ENCODE assay signal across 20 mouse cellular contexts in genomic region chr12:17316096-17316495, GRCm38 (mm10). TPM values are rescaled to one million over a fixed set of nuclear protein-coding genes. Genes with fewer than 3 reads are reported as not detected.
A peak's percentile ranks its signal among the peaks of the same experiment; 100 is the strongest.
DNase-seq lines count a peak whose midpoint lies in the region; ATAC-seq and TF ChIP-seq lines count a peak whose summit lies in the region.
"Had no signal": no experiment of that assay in that cellular context is flagged by ENCODE, and none has a peak within 500 bp of the region (broad histone marks: within the 10 kb centered on the region; RNA-seq: fewer than 3 reads in every experiment).

No protein-coding gene starts in this region.

- no peaks in the 10 kb centered on the region for H3K9me3 ChIP-seq in lung, embryonic 14.5 days (ENCODE audit: low read depth, low read length)
- H3K9me3 ChIP-seq in heart, embryonic 10.5 days = no peaks in the 10 kb centered on the region
- H3K9me3 ChIP-seq: embryonic facial prominence, embryonic 15.5 days; forebrain, embryonic 12.5 days; heart, embryonic 13.5 days; hindbrain, embryonic 15.5 days had no signal

- H3K4me2 ChIP-seq in lung, embryonic 14.5 days = no peak overlapping the region
- H3K4me2 ChIP-seq: embryonic facial prominence, embryonic 15.5 days; forebrain, embryonic 12.5 days; heart, embryonic 13.5 days; hindbrain, embryonic 15.5 days had no signal

- no peak overlapping the region; the same call in 1 of the 2 replicates for H3K27ac ChIP-seq in lung, embryonic 14.5 days (ENCODE audit: low read depth)
- H3K27ac ChIP-seq in heart, embryonic 10.5 days = no peak overlapping the region
- H3K27ac ChIP-seq: embryonic facial prominence, embryonic 15.5 days; forebrain, embryonic 12.5 days; heart, embryonic 13.5 days; hindbrain, embryonic 15.5 days had no signal

- no peaks in the 10 kb centered on the region for H3K27me3 ChIP-seq in lung, embryonic 14.5 days (ENCODE audit: insufficient read depth, low read length)
- H3K27me3 ChIP-seq in heart, embryonic 10.5 days (ENCODE audit: insufficient read depth, poor library complexity, severe bottlenecking) = no peaks in the 10 kb centered on the region
- H3K27me3 ChIP-seq: embryonic facial prominence, embryonic 15.5 days; forebrain, embryonic 12.5 days; heart, embryonic 13.5 days; hindbrain, embryonic 15.5 days had no signal

- H3K9ac ChIP-seq in lung, embryonic 14.5 days = no peak overlapping the region
- H3K9ac ChIP-seq: embryonic facial prominence, embryonic 15.5 days; forebrain, embryonic 12.5 days; heart, embryonic 13.5 days; hindbrain, embryonic 15.5 days had no signal

- DNase-seq in 416B (ENCODE audit: low read depth) = peak; percentile 7
- DNase-seq in lung, embryonic 14.5 days = peak; percentile 45
- peak; percentile 68 for DNase-seq in lung, postnatal 10 days
- peak; percentile 61 to 84 for DNase-seq in lung, postnatal 4 days
- DNase-seq in heart, embryonic 10.5 days (ENCODE audit: low spot score) = no peak
- no peak for DNase-seq in right cerebral cortex, postnatal 36 days (ENCODE audit: low spot score in 2 of 2)
- DNase-seq: adrenal gland, postnatal 25 days; cerebellum, adult 8-10 months; cerebellum, postnatal 14 days; embryo, embryonic 11 days; gastrocnemius, postnatal 25 days; heart, postnatal 36 days had no signal

- TF ChIP-seq CTCF in lung, embryonic 14.5 days (IDR thresholded peaks at IDR 0.05; ENCODE audit: low read depth) = no peak

- 61% methylated on average over 5 of the region's 5 CpGs for WGBS in lung, embryonic 14.5 days
- WGBS in heart, embryonic 10.5 days = 87% methylated on average over 5 of the region's 5 CpGs

- H3K36me3 ChIP-seq in lung, embryonic 14.5 days (ENCODE audit: insufficient read depth) = no peaks in the 10 kb centered on the region
- H3K36me3 ChIP-seq in heart, embryonic 10.5 days = no peaks in the 10 kb centered on the region
- H3K36me3 ChIP-seq: embryonic facial prominence, embryonic 15.5 days; forebrain, embryonic 12.5 days; heart, embryonic 13.5 days; hindbrain, embryonic 15.5 days had no signal

- H3K4me3 ChIP-seq in lung, embryonic 14.5 days (ENCODE audit: low read depth, low read length) = no peak overlapping the region
- no peak overlapping the region for H3K4me3 ChIP-seq in heart, embryonic 10.5 days
- H3K4me3 ChIP-seq: embryonic facial prominence, embryonic 15.5 days; erythroblast, embryonic 14.5 days; forebrain, embryonic 12.5 days; heart, embryonic 13.5 days; hindbrain, embryonic 15.5 days had no signal

- H3K4me1 ChIP-seq in lung, embryonic 14.5 days (ENCODE audit: insufficient read depth) = no peaks in the 10 kb centered on the region; the same call in 1 of the 2 replicates
- peaks cover 4% of the 10 kb centered on the region; the same call in 1 of the 2 replicates for H3K4me1 ChIP-seq in heart, embryonic 10.5 days
- H3K4me1 ChIP-seq: embryonic facial prominence, embryonic 15.5 days had no signal

- peak; percentile 61 for ATAC-seq in lung, embryonic 14.5 days (ENCODE audit: insufficient read depth)
- ATAC-seq in inflammation-experienced regulatory T-cells, adult 6 months = no peak
- ATAC-seq: activated CD4-positive, CD25-positive, alpha-beta regulatory T cell, adult 4 months; forebrain, embryonic 16.5 days had no signal

RNA-seq across cellular contexts. Expression of gene Atp6v1c2, which starts 13.1 kb away (rescaled TPM):
- polyA plus RNA-seq in lung, embryonic 14.5 days (2014; fragmentation: Nextera tagmentation; extraction: Ambion mirVana) = 0.97 and 1.0 TPM in 2 replicates
- polyA plus RNA-seq in heart, embryonic 10.5 days (2016; fragmentation: Nextera tagmentation; extraction: Ambion mirVana) = 0.43 and 0.69 TPM in 2 replicates
- under 1 TPM in 1 of 3 experiments, not detected in 2; 0.35 TPM for polyA plus RNA-seq in inflammation-experienced regulatory T-cells, adult 6 months (2017; shearing (Covaris generic))
- polyA plus RNA-seq: erythroblast, embryonic 14.5 days had no signal

RNA-seq across cellular contexts. Expression of gene Nol10, which starts 32.2 kb away (rescaled TPM):
- 27.0 and 30.0 TPM in 2 replicates for polyA plus RNA-seq in lung, embryonic 14.5 days (2014; fragmentation: Nextera tagmentation; extraction: Ambion mirVana)
- polyA plus RNA-seq in heart, embryonic 10.5 days (2016; fragmentation: Nextera tagmentation; extraction: Ambion mirVana) = 20.0 and 25.6 TPM in 2 replicates
- 10 to 100 TPM; 27.7 to 35.0 (median 33.4) TPM for polyA plus RNA-seq in inflammation-experienced regulatory T-cells, adult 6 months (2017; shearing (Covaris generic))

RNA-seq across cellular contexts. Expression of gene Pdia6, which starts 49.8 kb away (rescaled TPM):
- 676 and 706 TPM in 2 replicates for polyA plus RNA-seq in lung, embryonic 14.5 days (2014; fragmentation: Nextera tagmentation; extraction: Ambion mirVana)
- 595 and 738 TPM in 2 replicates for polyA plus RNA-seq in heart, embryonic 10.5 days (2016; fragmentation: Nextera tagmentation; extraction: Ambion mirVana)
- 100 to 1,000 TPM; 186 to 215 (median 194) TPM for polyA plus RNA-seq in inflammation-experienced regulatory T-cells, adult 6 months (2017; shearing (Covaris generic))

Comparison
In these comparisons a context has a peak if more than half of its experiments do, and no peak if none do; other contexts are left out.
1. DNase-seq: peak in 416B (single experiment), lung, embryonic 14.5 days (single experiment), lung, postnatal 10 days (single experiment) and lung, postnatal 4 days (2 of 2); none in heart, embryonic 10.5 days (single experiment) and right cerebral cortex, postnatal 36 days (0 of 2).